Mouse (Mus musculus) forebrain, embryonic 12.5 days (tissue): Measurements from ENCODE around the gene Tmprss9. TPM values are rescaled to one million over a fixed set of nuclear protein-coding genes. Genes with fewer than 3 reads are reported as not detected.
A peak's percentile ranks its signal among the peaks of the same experiment; 100 is the strongest.

Experiments used
- ATAC-seq: fragments of 200-750 bp; cut with Nextera tagmentation; 2 replicates; pipeline ENCODE4 v1.8.0; 2017; ENCODE audit warnings: moderate TSS enrichment; ENCODE audit not compliant: low FRiP score
- H3K27ac ChIP-seq: fragments of 300-500 bp; sonication (generic); 2 replicates; pipeline ENCODE4 v1.5.1; 2016; ENCODE audit warnings: mild to moderate bottlenecking
- H3K27me3 ChIP-seq: fragments of 300-500 bp; sonication (generic); 2 replicates; pipeline ENCODE4 v1.6.1; 2016; ENCODE audit warnings: mild to moderate bottlenecking
- H3K36me3 ChIP-seq: fragments of 300-500 bp; sonication (generic); replicated peaks from 2 replicates; pipeline ENCODE4 v1.6.1; 2016; ENCODE audit warnings: mild to moderate bottlenecking
- H3K4me1 ChIP-seq: fragments of 300-500 bp; sonication (generic); 2 replicates; pipeline ENCODE4 v1.6.1; 2016
- H3K4me2 ChIP-seq: fragments of 300-500 bp; sonication (generic); 2 replicates; pipeline ENCODE4 v1.6.1; 2016; ENCODE audit warnings: mild to moderate bottlenecking, moderate library complexity
- H3K4me3 ChIP-seq: fragments of 300-500 bp; sonication (generic); replicated peaks from 2 replicates; pipeline ENCODE4 v1.5.1; 2016; ENCODE audit warnings: mild to moderate bottlenecking
- H3K9ac ChIP-seq: fragments of 300-500 bp; sonication (generic); 2 replicates; pipeline ENCODE4 v1.6.1; 2016; ENCODE audit warnings: mild to moderate bottlenecking
- H3K9me3 ChIP-seq: fragments of 300-500 bp; sonication (generic); 2 replicates; pipeline ENCODE4 v1.6.1; 2016
- WGBS: fragments of 180-500 bp; shearing (Covaris S2); methylation state at CpG from one replicate; pipeline ENCODE4 v1.1.7; 2016; 5-methylcytosine and 5-hydroxymethylcytosine counted together
- polyA plus RNA-seq: library from polyadenylated mRNA; unstranded; fragments of >200 nt; fragmentation: Nextera tagmentation; extraction: Ambion mirVana; gene quantifications from 2 replicates; pipeline ENCODE4 v1.2.1, GENCODE M21; 2016

Tmprss9 gene
- polyA plus RNA-seq, 1 experiment from 2014 or later = 0.08 TPM

- H3K9ac ChIP-seq = no peak overlapping the region; the same call in 1 of the 2 replicates
- H3K4me2 ChIP-seq = peak overlapping the region; percentile 6; the same call in 1 of the 2 replicates
- H3K36me3 ChIP-seq = no peaks in the 10 kb centered on the region
- no peak overlapping the region for H3K4me3 ChIP-seq
- 29% methylated on average over 8 of the region's 8 CpGs for WGBS
- no peak for ATAC-seq
- H3K27ac ChIP-seq = peak overlapping the region; percentile 63
- H3K27me3 ChIP-seq = peaks cover 86% of the 10 kb centered on the region
- H3K4me1 ChIP-seq = peaks cover 72% of the 10 kb centered on the region
- no peaks in the 10 kb centered on the region for H3K9me3 ChIP-seq
Observed at GRCm38 (mm10) chr10:80937646-80938045, 66.0 kb downstream of the Tmprss9 start.

DNA sequence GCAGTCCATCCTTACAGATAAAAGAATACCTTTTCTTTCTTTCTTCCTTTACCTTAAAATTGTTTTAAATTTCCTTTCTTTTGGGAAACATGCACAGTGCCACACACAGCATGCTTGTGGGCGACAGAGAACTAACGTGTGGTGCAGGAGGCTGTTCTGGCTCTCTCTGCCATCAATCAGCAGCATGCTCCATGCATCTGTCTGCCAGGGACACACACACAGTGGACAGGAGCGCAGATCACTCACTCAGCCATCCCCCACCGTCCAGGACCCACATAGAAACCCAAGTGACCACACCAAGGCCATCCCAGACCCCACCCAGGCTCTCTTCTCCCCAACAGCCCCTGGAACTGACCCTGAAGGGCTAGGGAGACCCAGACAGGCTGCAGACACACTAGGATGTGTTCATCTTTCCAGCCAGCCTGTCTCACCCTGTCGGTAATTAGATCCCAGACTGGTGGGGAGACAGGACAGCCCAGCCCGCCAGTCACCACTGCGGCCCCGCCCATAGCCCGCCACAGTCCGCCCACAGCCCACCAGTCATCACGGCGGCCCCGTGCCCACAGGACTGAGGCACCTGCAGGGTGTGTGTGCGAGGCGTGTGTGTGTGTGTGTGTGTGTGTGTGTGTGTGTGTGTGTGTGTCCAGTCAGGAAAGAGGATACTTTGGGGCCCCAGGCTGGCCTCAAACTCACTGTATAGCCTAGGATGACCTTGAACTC lies 67.3 kb downstream of the Tmprss9 start:
- peak; percentile 44; the same call in 1 of the 2 replicates for ATAC-seq
- Histone ChIP-seq H3K36me3 (no peaks in the 10 kb centered on the region), H3K4me1 (peaks cover 58% of the 10 kb centered on the region), H3K27ac (peak overlapping the region; percentile 43; the same call in 1 of the 2 replicates), H3K4me3 (peak overlapping the region; percentile 38), H3K27me3 (peaks cover 73% of the 10 kb centered on the region), H3K4me2 (peak overlapping the region; percentile 62), H3K9ac (0 out of 2 replicates have a peak overlapping the region, but pooled peaks have one; percentile 17), H3K9me3 (no peaks in the 10 kb centered on the region)
- WGBS = 13% methylated on average over 15 of the region's 15 CpGs

- H3K4me1 ChIP-seq = peaks cover 52% of the 10 kb centered on the region
- H3K36me3 ChIP-seq = no peaks in the 10 kb centered on the region
- ATAC-seq = peak; percentile 52
- peak overlapping the region; percentile 62 for H3K4me2 ChIP-seq
- no peaks in the 10 kb centered on the region for H3K9me3 ChIP-seq
- H3K27ac ChIP-seq = peak overlapping the region; percentile 42; the same call in 1 of the 2 replicates
- peaks cover 66% of the 10 kb centered on the region for H3K27me3 ChIP-seq
- peak overlapping the region; percentile 38 for H3K4me3 ChIP-seq
- 6% methylated on average over 28 of the region's 28 CpGs for WGBS
- H3K9ac ChIP-seq = peak overlapping the region; percentile 13
Observed at GRCm38 (mm10) chr10:80939671-80940070, 68.0 kb downstream of the Tmprss9 start.

GRCm38 (mm10) chr10:80940320-80940987 lies 68.8 kb downstream of the Tmprss9 start:
- Histone ChIP-seq H3K27me3 (peaks cover 58% of the 10 kb centered on the region), H3K36me3 (no peaks in the 10 kb centered on the region), H3K9me3 (no peaks in the 10 kb centered on the region), H3K27ac (no peak overlapping the region), H3K4me3 (peak overlapping the region; percentile 38), H3K9ac (no peak overlapping the region; the same call in 1 of the 2 replicates), H3K4me1 (peaks cover 47% of the 10 kb centered on the region), H3K4me2 (peak overlapping the region; percentile 62)
- 62% methylated on average over 8 of the region's 8 CpGs for WGBS
- ATAC-seq = no peak

- Histone ChIP-seq H3K4me1 (peaks cover 41% of the 10 kb centered on the region), H3K4me3 (no peak overlapping the region), H3K9me3 (no peaks in the 10 kb centered on the region), H3K27ac (no peak overlapping the region), H3K36me3 (no peaks in the 10 kb centered on the region), H3K27me3 (peaks cover 53% of the 10 kb centered on the region), H3K9ac (no peak overlapping the region; the same call in 1 of the 2 replicates), H3K4me2 (no peak overlapping the region)
- no peak for ATAC-seq
- 75% methylated on average over 2 of the region's 2 CpGs for WGBS
Observed at GRCm38 (mm10) chr10:80940988-80941347, 69.3 kb downstream of the Tmprss9 start.

- H3K4me1 ChIP-seq = peaks cover 29% of the 10 kb centered on the region
- ATAC-seq = no peak
- 64% methylated on average over 8 of the region's 8 CpGs for WGBS
Observed at GRCm38 (mm10) chr10:80942919-80943318, 71.3 kb downstream of the Tmprss9 start.

DNA sequence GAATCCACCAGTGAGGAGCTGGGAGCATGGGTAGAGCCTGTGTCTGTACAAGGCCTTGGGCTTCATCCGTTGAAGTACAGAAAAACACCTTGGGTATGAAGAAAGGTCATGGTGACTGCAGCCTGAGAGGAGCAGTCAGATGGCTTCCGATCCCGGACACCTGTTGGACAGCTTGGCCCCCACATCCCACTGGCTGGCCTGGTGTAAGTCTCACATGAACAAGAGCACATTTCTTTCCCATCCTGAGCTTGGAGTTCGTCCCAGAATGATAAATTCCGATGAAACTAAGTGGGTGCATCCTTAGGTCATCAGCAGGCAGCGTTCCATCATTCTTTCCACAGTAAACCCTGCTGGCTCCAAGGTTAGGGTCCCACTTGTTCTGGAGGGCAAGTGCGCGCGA lies 72.1 kb downstream of the Tmprss9 start:
- no peak overlapping the region for H3K27ac ChIP-seq
- 83% methylated on average over 9 of the region's 9 CpGs for WGBS
- no peaks in the 10 kb centered on the region for H3K9me3 ChIP-seq
- H3K27me3 ChIP-seq = peaks cover 26% of the 10 kb centered on the region
- no peaks in the 10 kb centered on the region for H3K36me3 ChIP-seq
- peaks cover 30% of the 10 kb centered on the region for H3K4me1 ChIP-seq
- ATAC-seq = no peak
- H3K4me3 ChIP-seq = no peak overlapping the region
- H3K4me2 ChIP-seq = no peak overlapping the region
- H3K9ac ChIP-seq = no peak overlapping the region

More at GRCm38 (mm10) chr10:80942919-80943318, 71.3 kb downstream of the Tmprss9 start:
- no peak overlapping the region for H3K4me2 ChIP-seq
- H3K9me3 ChIP-seq = no peaks in the 10 kb centered on the region
- H3K27ac ChIP-seq = no peak overlapping the region
- H3K9ac ChIP-seq = 0 out of 2 replicates have a peak overlapping the region, but pooled peaks have one; percentile 38
- peaks cover 34% of the 10 kb centered on the region for H3K27me3 ChIP-seq
- no peaks in the 10 kb centered on the region for H3K36me3 ChIP-seq
- no peak overlapping the region for H3K4me3 ChIP-seq

DNA sequence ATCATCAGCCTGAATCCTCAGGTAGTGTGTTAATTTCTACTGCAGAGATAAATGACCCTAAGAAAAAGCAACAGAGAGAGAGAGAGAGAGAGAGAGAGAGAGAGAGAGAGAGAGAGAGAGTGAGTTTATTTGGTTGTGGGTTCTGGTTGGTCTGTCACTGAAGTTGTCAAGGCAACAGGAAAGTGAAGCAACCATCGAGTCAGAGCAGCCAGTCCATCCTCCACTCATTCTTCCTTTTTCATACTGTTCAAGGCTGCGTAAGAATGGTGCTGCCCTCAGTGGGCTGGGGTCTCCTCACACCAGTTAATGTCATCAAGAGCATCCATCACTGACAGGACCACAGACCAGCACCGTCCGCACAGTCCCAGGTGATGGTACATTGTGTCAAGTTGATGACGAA lies 72.6 kb downstream of the Tmprss9 start:
- no peak overlapping the region for H3K4me2 ChIP-seq
- no peaks in the 10 kb centered on the region for H3K9me3 ChIP-seq
- 90% methylated on average over 5 of the region's 5 CpGs for WGBS
- H3K36me3 ChIP-seq = no peaks in the 10 kb centered on the region
- no peak overlapping the region for H3K4me3 ChIP-seq
- H3K9ac ChIP-seq = no peak overlapping the region
- peaks cover 25% of the 10 kb centered on the region for H3K4me1 ChIP-seq
- peaks cover 20% of the 10 kb centered on the region for H3K27me3 ChIP-seq
- ATAC-seq = no peak
- no peak overlapping the region for H3K27ac ChIP-seq

DNA sequence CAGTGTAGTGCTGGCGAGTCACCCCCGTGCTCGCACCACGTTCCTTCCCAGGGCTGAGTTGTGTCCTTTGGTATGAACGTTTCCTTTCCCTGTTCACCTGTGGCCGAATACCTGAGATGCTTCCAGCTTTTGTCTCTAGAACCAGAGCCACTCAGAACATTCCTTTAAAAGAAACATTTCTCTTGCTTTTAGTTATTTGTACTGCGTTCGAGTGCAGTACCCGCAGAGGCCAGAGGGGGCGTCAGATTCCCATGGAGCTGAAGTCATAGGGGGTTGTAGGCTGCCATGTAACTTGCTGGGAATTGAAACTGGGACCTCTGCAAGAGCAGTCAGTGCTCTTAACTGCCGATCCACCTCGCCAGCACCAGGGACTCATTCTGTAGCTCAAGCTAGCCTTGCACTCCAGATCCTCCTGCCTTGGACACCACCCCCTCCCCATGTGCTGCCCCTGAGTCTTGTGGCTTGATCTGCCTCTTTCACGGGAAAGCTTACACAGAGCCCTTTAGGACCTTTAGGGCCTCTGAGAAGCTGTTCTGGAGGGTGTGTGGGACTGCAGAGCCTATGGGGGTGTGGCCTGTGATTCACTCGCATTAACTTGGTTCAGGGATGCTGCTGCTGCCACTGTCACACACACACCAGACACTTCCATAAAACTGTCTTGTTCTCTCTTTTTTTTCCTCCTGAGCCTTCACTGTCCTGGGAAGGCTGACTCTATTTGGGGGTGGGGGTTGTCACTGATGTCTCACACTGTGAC lies 75.2 kb downstream of the Tmprss9 start:
- no peak for ATAC-seq
- Histone ChIP-seq H3K9ac (no peak overlapping the region), H3K4me2 (no peak overlapping the region), H3K27ac (no peak overlapping the region), H3K4me1 (peaks cover 13% of the 10 kb centered on the region), H3K9me3 (no peaks in the 10 kb centered on the region), H3K36me3 (no peaks in the 10 kb centered on the region), H3K27me3 (peaks cover 1% of the 10 kb centered on the region; the same call in 1 of the 2 replicates), H3K4me3 (no peak overlapping the region)
- 65% methylated on average over 14 of the region's 14 CpGs for WGBS

DNA sequence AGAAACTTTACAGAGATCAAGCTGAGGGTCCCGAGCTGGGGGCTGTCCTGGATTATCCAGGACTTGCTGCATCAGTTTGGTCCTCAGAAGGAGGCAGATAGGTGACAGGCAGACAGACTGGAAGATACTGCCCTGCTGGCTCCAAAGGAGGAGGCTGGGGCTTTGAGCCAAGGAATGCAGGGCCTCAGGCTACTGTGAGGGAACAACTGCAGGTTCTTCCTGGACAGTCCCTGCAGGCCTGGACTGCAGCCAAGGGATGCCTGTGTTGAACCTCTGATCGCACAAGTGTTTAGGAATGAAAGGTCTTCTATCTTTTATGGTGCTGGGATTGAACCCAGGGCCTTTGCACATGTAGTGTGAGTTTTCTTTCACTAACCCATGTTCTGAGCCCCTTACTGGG lies 76.2 kb downstream of the Tmprss9 start:
- ATAC-seq = no peak; the same call in 1 of the 2 replicates
- Histone ChIP-seq H3K9me3 (no peaks in the 10 kb centered on the region), H3K27ac (0 out of 2 replicates have a peak overlapping the region, but pooled peaks have one; percentile 25), H3K4me1 (peaks cover 13% of the 10 kb centered on the region), H3K27me3 (no peaks in the 10 kb centered on the region), H3K4me3 (no peak overlapping the region), H3K36me3 (no peaks in the 10 kb centered on the region), H3K9ac (no peak overlapping the region), H3K4me2 (no peak overlapping the region; the same call in 1 of the 2 replicates)
- 58% methylated on average over 2 of the region's 2 CpGs for WGBS

- Histone ChIP-seq H3K4me2 (no peak overlapping the region), H3K27me3 (peaks cover 6% of the 10 kb centered on the region; the same call in 1 of the 2 replicates), H3K9me3 (no peaks in the 10 kb centered on the region), H3K4me3 (no peak overlapping the region), H3K9ac (no peak overlapping the region), H3K27ac (no peak overlapping the region), H3K4me1 (peaks cover 13% of the 10 kb centered on the region), H3K36me3 (no peaks in the 10 kb centered on the region)
- whole genome bisulfite sequencing = 28% methylated on average over 6 of the region's 6 CpGs
- no peak for ATAC-seq
Observed at GRCm38 (mm10) chr10:80948570-80948969, 76.9 kb downstream of the Tmprss9 start.

- WGBS = 71% methylated on average over 3 of the region's 3 CpGs
- Histone ChIP-seq H3K27me3 (peaks cover 7% of the 10 kb centered on the region; the same call in 1 of the 2 replicates), H3K4me1 (peaks cover 13% of the 10 kb centered on the region), H3K27ac (no peak overlapping the region), H3K36me3 (no peaks in the 10 kb centered on the region), H3K9ac (no peak overlapping the region), H3K4me2 (no peak overlapping the region), H3K4me3 (no peak overlapping the region), H3K9me3 (no peaks in the 10 kb centered on the region)
- ATAC-seq = no peak
Observed at GRCm38 (mm10) chr10:80949081-80949480, 77.4 kb downstream of the Tmprss9 start.
